Mouse (Mus musculus): ENCODE data around the gene Dhrs4.
A peak's percentile ranks its signal among the peaks of the same experiment; 100 is the strongest.

The Dhrs4 gene

DNA sequence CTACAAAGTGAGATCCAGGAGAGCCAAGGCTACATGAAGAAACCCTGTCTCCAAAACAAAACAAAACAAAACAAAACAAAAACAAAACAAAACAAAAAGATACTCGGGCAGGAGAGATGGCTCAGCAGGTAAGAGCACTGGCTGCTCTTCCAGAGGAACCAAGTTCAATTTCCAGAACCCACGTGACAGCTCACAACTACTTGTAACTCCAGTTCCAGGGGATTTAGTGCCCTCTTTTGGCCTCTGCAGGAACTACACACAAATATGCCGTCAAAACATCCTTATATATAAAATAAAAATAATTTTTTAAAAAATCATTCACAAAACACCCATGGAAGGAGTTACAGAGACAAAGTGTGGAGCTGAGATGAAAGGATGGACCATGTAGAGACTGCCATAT, 49.4 kb downstream of the Dhrs4 start:
- no peak for DNase-seq (ENCODE audit: low spot score in 2 of 2)

DNA sequence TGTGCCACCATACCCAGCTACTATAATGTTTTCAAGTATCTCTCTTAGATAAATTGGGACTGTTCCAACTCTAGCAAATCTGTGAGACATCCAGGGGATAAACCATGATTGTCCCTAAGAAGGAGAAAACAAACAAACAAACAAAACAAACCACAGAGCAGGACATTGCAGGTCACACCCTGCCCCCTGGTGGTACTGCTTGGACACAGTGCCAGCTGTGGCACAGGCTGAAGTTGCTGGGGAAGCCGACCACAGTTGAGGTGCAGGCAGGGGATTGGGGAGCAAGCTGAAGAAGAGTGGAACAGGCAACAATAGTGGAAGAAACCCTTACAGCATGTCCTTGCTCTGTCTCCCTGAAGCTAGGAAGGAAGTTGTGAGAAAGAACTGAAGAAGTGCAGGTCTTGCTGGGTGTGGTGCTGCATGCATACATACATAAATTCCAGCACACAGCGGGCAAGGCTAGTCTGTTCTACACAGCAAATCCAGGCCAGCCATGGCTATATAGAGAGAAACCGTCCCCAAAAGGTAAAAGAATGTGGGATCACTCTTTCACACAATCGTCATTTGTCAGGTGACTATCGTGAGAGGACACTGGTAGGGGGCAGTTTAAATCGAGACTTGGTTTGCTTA, 57.7 kb downstream of the Dhrs4 start:
- peak in 1 of 2 experiments; percentile 40 for DNase-seq (ENCODE audit: low spot score in 2 of 2)
